Mouse (Mus musculus) spleen, adult 2 months (tissue): ENCODE data around the gene Abcb6.

Experiments used
- CTCF ChIP-seq: fragments of 200-500 bp; IDR thresholded peaks from 2 replicates; pipeline ENCODE4 v1.5.1; 2011; ENCODE audit warnings: mild to moderate bottlenecking, inconsistent platforms; ENCODE audit not compliant: insufficient read depth, insufficient read length, insufficient replicate concordance; ENCODE audit errors: extremely low read depth
- POLR2A ChIP-seq: fragments of 200-500 bp; IDR thresholded peaks from 2 replicates; pipeline ENCODE4 v1.6.1; 2011; ENCODE audit warnings: low read depth, low read length, inconsistent platforms

DNA sequence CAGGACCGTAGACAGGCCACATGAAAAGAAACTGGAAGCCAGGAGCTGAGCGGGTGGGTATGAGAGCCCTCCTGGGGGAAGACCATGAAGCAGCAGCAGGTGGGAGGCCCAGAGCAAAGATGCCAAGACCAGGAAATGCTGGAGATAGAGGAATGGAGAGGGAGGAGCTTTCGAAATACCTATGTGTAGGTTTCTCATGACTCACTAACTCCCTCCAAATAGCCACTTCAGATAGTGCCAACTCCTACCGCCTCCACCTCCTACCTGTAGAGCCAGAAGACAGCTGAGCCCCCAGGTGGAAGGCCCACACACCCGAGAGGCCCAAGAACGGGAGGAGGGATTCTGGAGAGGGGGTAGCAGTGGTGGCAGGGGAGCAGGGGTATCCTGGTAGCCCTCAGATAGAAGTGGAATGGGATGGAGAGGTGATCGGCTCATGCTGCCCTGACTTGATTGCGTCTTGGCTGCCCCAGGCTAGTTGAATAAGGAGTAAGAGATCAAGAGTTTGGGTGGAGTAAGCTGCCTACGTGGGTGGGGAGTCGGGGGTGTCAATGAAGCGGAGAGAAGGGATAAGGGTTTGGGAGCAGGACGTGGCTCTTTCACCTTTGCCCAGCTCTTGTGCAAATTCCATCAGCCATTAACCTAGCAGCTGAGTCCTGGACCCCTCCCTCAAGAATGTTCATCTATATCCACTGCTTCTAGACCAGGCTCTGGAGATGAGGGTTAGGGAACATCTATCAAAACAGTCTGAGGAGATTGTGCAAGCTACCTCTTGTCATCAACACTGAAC, 46.6 kb downstream of the Abcb6 start, which contains the start of gene Slc23a3:
- TF ChIP-seq CTCF (no peak), POLR2A (no peak)
